Mouse (Mus musculus) mammary gland, adult 2 months (tissue): ENCODE measurements around the gene Bcap29. TPM values are rescaled to one million over a fixed set of nuclear protein-coding genes. Genes with fewer than 3 reads are reported as not detected.

Experiments
- polyA plus RNA-seq: library from polyadenylated mRNA; depleted of rRNA; stranded (reverse); fragments of >200 nt; gene quantifications from 2 replicates; pipeline ENCODE4 v1.2.3, GENCODE M21; 2012; ENCODE audit warnings: low replicate concordance; rRNA removed

The Bcap29 gene
- polyA plus RNA-seq: 1.3 and 6.6 TPM in 2 replicates

DNA sequence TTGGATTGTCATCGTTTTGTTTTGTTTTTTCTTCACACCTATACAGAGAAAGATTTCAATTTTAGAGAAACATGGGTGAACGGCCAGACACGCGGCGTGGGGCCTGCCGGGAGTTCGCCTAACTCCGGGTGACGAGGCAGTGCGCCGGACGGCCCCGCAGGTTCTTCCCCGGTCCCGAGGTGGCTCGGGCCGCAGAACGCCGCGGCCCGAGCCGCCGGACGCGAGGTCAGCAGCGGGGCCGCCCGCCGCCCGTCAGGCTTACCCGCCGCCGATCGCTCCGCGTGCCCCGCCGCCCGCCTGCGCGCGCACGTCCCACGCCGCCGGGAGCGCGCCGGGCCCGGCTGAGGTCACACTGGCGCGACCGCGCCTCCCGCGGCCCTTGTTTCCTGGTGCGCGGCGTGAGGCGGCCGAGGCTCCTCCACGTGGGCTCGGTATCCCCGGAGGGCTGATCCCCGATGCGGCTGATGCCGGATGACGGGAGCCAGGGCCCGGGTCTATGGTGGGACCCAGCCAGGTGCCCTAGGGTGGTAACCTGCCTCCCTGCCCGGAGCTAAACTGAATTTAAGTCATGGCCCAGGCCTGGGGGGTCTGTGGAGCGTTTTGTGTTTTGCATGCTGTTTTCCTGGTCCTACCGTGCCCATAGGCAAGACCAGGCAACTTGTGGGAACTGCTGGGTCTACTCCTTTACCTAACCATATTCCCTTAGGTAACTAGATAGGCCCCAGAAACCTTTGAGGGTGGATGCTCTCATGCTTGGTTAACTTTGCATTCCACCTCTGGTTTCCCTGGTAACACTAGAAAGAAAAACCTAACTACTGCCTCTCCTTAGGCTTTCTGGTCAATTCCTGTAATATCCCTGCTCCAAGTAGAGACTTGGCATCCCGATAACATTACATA lies at the start of gene Bcap29:
TSS of gene Bcap29 (minus strand) at position 316 of the 897 bp plus-strand sequence.

GRCm38 (mm10) chr12:31654197-31654964 lies 19.9 kb upstream of the Bcap29 start, which contains the start of the genes Dus4l and Cog5:
TSS of gene Dus4l (minus strand) at chr12:31654826.
TSS of gene Cog5 (plus strand) at chr12:31654869.

Other genes starting within 250 kb of the Bcap29 start
- not detected in 2 replicates for gene Slc26a3, start 243.8 kb downstream of the Bcap29 start, polyA plus RNA-seq
- 4.2 and 9.2 TPM in 2 replicates for gene Cbll1, start 135.0 kb downstream of the Bcap29 start, polyA plus RNA-seq
- gene Slc26a4, start 74.7 kb downstream of the Bcap29 start, polyA plus RNA-seq: 0.06 TPM in 2 replicates
- gene Dus4l, start 20.2 kb upstream of the Bcap29 start, polyA plus RNA-seq: 1.9 and 5.0 TPM in 2 replicates
- 14.2 and 22.3 TPM in 2 replicates for gene Cog5, start 20.2 kb upstream of the Bcap29 start, polyA plus RNA-seq
- not detected in 2 replicates for gene Gpr22, start 79.3 kb upstream of the Bcap29 start, polyA plus RNA-seq